Mouse (Mus musculus) stomach, embryonic 14.5 days (tissue): Measurements from ENCODE around the gene Mcm3ap. TPM values are rescaled to one million over a fixed set of nuclear protein-coding genes. Genes with fewer than 3 reads are reported as not detected.
A peak's percentile ranks its signal among the peaks of the same experiment; 100 is the strongest.

Experiments used
- ATAC-seq: fragments of 200-750 bp; cut with Nextera tagmentation; 2 replicates; pipeline ENCODE4 v1.8.0; 2017; ENCODE audit warnings: low read depth, moderate TSS enrichment; ENCODE audit not compliant: insufficient number of reproducible peaks, insufficient read depth, low FRiP score
- H3K27ac ChIP-seq: fragments of 300-500 bp; sonication (generic); 2 replicates; pipeline ENCODE4 v1.5.1; 2014; ENCODE audit warnings: mild to moderate bottlenecking, low read length, moderate library complexity, mixed read lengths
- H3K27me3 ChIP-seq: fragments of 300-500 bp; sonication (generic); 2 replicates; pipeline ENCODE4 v1.6.1; 2014; ENCODE audit warnings: low read length, control low read depth, mixed read lengths; ENCODE audit not compliant: control insufficient read depth, insufficient read depth
- H3K36me3 ChIP-seq: fragments of 300-500 bp; sonication (generic); 2 replicates; pipeline ENCODE4 v1.6.1; 2014; ENCODE audit warnings: mild to moderate bottlenecking, control low read depth, low read length, moderate library complexity, mixed read lengths; ENCODE audit not compliant: control insufficient read depth, insufficient read depth
- H3K4me1 ChIP-seq: fragments of 300-500 bp; sonication (generic); 2 replicates; pipeline ENCODE4 v1.6.1; 2014; ENCODE audit warnings: low read length, control low read depth, mixed read lengths; ENCODE audit not compliant: control insufficient read depth, insufficient read depth
- H3K4me2 ChIP-seq: fragments of 300-500 bp; sonication (generic); replicated peaks from 2 replicates; pipeline ENCODE4 v1.6.1; 2014; ENCODE audit warnings: low read depth, low read length, control low read depth
- H3K4me3 ChIP-seq: fragments of 300-500 bp; sonication (generic); 2 replicates; pipeline ENCODE4 v1.5.1; 2014; ENCODE audit warnings: low read depth, low read length, control low read depth
- H3K9ac ChIP-seq: fragments of 300-500 bp; sonication (generic); replicated peaks from 2 replicates; pipeline ENCODE4 v1.6.1; 2014; ENCODE audit warnings: low read depth, mild to moderate bottlenecking, control low read depth, low read length, moderate library complexity, mixed read lengths
- H3K9me3 ChIP-seq: fragments of 300-500 bp; sonication (generic); 2 replicates; pipeline ENCODE4 v1.6.1; 2016; ENCODE audit warnings: low read depth, low read length, control low read depth; ENCODE audit not compliant: control insufficient read depth
- WGBS: fragments of 180-500 bp; shearing (Covaris S2); extraction: QIAGEN DNeasy Blood & Tissue Kit; methylation state at CpG from one replicate; pipeline ENCODE4 v1.1.7; 2014; 5-methylcytosine and 5-hydroxymethylcytosine counted together
- polyA plus RNA-seq: library from polyadenylated mRNA; unstranded; fragments of >200 nt; fragmentation: Nextera tagmentation; extraction: Ambion mirVana; gene quantifications from 2 replicates; pipeline ENCODE4 v1.2.1, GENCODE M21; 2014

Mcm3ap gene
- polyA plus RNA-seq = 64.6 and 68.5 TPM in 2 replicates

DNA sequence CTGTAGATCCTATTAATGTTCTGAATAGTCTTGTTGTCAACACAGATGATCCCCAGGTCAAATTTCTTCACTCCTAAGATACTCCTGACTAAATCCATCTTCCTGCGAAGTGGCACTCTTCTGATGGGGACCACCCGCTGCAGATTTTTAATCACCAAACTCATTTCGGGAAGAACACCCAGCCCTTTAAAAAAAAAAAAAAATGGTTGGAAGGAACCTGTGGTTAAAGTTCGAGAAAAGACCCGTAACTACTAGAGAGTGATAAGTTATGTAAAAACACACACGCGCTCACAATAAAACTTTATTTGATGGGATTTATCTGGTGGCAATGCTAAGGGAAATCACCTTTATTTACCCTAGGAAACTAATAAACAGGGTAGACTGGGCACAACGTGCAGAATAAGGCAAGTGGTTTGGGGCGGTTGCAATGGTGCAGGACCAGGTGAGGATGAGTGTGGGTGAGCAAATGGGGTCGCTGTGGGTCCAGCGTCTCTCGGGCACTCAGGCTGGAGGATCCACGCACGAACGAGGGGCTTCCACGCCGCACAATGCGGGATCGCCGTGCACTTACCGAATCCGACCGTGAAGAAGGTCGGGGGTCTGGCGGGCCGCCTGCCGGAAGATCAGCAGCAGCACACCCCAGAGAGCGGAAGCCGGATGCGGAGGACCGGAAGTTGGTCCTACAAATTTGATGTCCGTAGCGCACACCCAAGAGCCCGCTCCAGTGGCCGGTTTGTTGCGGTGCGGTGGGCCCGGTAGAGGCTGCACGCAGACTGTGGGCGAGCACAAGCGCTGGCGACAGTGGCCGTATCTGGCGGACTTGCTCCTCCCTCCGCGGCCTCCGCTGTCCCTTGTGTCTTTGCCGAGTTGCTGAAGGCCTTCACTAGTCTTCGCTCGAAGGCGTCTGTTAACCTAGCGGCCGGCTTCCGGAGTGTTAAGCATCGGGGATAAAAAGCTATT is at the start of gene Mcm3ap, which contains the start of gene Ybey:
Gene Mcm3ap (plus strand): TSS at position 725 of the 960 bp plus-strand sequence.
Gene Ybey (minus strand): TSS at position 912 of the 960 bp plus-strand sequence.
- H3K4me1 ChIP-seq = no peaks in the 10 kb centered on the region; the same call in 1 of the 2 replicates
- ATAC-seq = peak; percentile 94
- H3K4me3 ChIP-seq = peak within 1 kb of the TSS; percentile 66
- no peaks in the 10 kb centered on the region for H3K27me3 ChIP-seq
- 1% methylated on average over 55 of the region's 55 CpGs for WGBS
- H3K4me2 ChIP-seq = peak within 1 kb of the TSS; percentile 57
- H3K27ac ChIP-seq = peak within 1 kb of the TSS; percentile 76; the same call in 1 of the 2 replicates
- H3K36me3 ChIP-seq = peaks cover 1% of the 10 kb centered on the region
- H3K9ac ChIP-seq = peak within 1 kb of the TSS; percentile 64
- no peaks in the 10 kb centered on the region for H3K9me3 ChIP-seq

DNA sequence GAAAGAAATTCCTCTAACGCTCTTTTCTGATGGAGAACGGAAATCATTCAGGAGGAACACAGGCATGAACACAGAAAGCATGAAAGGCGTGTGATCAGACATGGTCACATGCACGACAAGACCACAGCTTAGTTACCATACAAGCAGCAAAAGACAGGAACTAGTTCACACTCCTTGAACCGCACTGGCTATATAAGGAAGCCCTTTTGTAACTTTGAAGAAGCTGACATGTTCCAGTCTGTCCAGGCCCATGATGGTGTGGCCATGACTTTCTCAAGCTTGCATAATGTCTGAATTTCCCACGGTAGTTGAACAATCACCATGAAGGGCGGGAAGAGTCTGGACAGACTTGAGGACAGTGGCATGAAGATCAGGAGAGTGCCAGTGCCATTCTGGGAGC is 43.1 kb upstream of the Mcm3ap start:
- WGBS = 95% methylated on average over 7 of the region's 7 CpGs
- no peak for ATAC-seq
- H3K4me3 ChIP-seq = no peak overlapping the region
- no peaks in the 10 kb centered on the region for H3K4me1 ChIP-seq
- H3K9ac ChIP-seq = no peak overlapping the region
- no peaks in the 10 kb centered on the region for H3K27me3 ChIP-seq
- no peaks in the 10 kb centered on the region for H3K9me3 ChIP-seq
- no peak overlapping the region for H3K27ac ChIP-seq
- peaks cover 77% of the 10 kb centered on the region for H3K36me3 ChIP-seq
- no peak overlapping the region for H3K4me2 ChIP-seq

DNA sequence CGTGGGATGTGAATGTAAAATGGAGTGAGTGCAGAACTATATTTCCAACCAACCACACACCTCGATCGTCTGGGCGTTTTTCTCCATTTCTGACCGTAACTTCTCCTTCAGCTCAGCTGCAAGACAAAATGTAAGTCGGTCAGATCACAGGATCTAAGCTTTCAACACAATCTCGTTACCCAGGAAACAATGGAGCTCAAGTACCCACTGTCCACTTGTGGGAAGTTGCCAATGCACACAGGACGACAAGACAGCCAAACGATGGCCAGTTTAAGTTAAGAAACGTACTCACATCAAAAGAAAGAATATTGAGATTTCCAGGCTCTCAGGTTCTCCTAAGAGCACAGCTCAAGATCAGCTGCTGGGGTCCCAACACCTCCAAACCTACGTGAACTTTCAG is 34.8 kb upstream of the Mcm3ap start:
- Histone ChIP-seq H3K9me3 (no peaks in the 10 kb centered on the region), H3K9ac (no peak overlapping the region), H3K4me1 (no peaks in the 10 kb centered on the region), H3K27me3 (no peaks in the 10 kb centered on the region), H3K27ac (no peak overlapping the region), H3K36me3 (peaks cover 77% of the 10 kb centered on the region), H3K4me3 (no peak overlapping the region), H3K4me2 (no peak overlapping the region)
- 91% methylated on average over 11 of the region's 11 CpGs for WGBS
- no peak for ATAC-seq

DNA sequence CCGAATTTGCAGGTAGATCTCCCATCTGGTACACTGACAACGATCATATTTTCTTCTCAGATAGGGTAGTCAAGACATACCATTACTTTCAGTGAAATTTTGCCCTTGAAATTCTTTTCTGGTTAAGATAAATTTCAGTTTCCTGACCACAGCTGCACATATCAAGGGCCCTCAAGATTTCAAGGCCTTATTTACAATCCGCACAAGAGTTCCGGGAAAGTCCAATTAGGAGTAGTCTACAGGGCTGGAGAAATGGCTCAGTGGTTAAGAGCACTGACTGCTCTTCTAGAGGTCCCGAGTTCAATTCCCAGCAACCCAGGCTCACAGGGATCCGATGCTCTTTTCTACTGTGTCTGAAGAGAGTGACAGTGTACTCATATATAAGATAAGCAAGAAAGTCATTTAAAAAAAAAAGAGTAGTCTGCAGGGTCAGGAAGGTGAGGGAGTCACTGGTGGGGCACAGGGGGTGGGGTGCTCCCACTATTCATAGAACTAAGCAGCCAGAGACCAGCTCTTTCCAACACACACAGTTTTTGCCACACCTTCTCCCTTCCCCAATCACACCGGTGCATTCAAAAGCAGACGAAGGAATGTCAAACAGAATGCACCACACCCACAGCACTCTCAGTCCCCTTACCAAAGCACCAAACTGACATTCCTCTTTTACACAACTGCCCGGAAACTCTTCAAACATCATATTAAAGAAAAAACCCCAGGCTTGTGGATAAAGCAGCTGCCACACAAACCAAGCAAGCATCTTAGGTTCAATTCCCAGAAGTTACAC is 29.4 kb upstream of the Mcm3ap start:
- Histone ChIP-seq H3K27ac (no peak overlapping the region; the same call in 1 of the 2 replicates), H3K9ac (no peak overlapping the region), H3K9me3 (no peaks in the 10 kb centered on the region), H3K27me3 (no peaks in the 10 kb centered on the region), H3K4me1 (no peaks in the 10 kb centered on the region), H3K4me3 (no peak overlapping the region), H3K36me3 (peaks cover 27% of the 10 kb centered on the region), H3K4me2 (no peak overlapping the region)
- no peak for ATAC-seq
- 76% methylated on average over 9 of the region's 9 CpGs for WGBS

- 93% methylated on average over 17 of the region's 17 CpGs for WGBS
- Histone ChIP-seq H3K27ac (no peak within 1 kb of the TSS; the same call in 1 of the 2 replicates), H3K9me3 (no peaks in the 10 kb centered on the region), H3K4me1 (no peaks in the 10 kb centered on the region), H3K4me3 (no peak within 1 kb of the TSS), H3K36me3 (peaks cover 17% of the 10 kb centered on the region), H3K4me2 (no peak within 1 kb of the TSS), H3K27me3 (no peaks in the 10 kb centered on the region), H3K9ac (no peak within 1 kb of the TSS)
- ATAC-seq = no peak
Observed at GRCm38 (mm10) chr10:76440281-76440680, 28.4 kb upstream of the Mcm3ap start, which contains the start of gene AC141477.1. AC141477.1 (minus strand) TSS chr10:76440444.

- H3K36me3 ChIP-seq = peaks cover 6% of the 10 kb centered on the region; the same call in 1 of the 2 replicates
- peak; percentile 98 for ATAC-seq
- no peaks in the 10 kb centered on the region for H3K27me3 ChIP-seq
- H3K27ac ChIP-seq = peak within 1 kb of the TSS; percentile 97
- H3K9me3 ChIP-seq = no peaks in the 10 kb centered on the region
- WGBS = under 1% methylated on average over 78 of the region's 78 CpGs
- peak within 1 kb of the TSS; percentile 91 for H3K4me3 ChIP-seq
- H3K9ac ChIP-seq = peak within 1 kb of the TSS; percentile 78
- peak within 1 kb of the TSS; percentile 62 for H3K4me2 ChIP-seq
- no peaks in the 10 kb centered on the region for H3K4me1 ChIP-seq
Observed at GRCm38 (mm10) chr10:76442178-76443088, 26.3 kb upstream of the Mcm3ap start, which contains the start of gene Pcnt. Pcnt (minus strand) TSS chr10:76442786.

GRCm38 (mm10) chr10:76445996-76446681 is 22.6 kb upstream of the Mcm3ap start:
- Histone ChIP-seq H3K4me3 (no peak overlapping the region), H3K36me3 (no peaks in the 10 kb centered on the region), H3K4me1 (no peaks in the 10 kb centered on the region), H3K9ac (no peak overlapping the region), H3K27me3 (no peaks in the 10 kb centered on the region), H3K9me3 (no peaks in the 10 kb centered on the region), H3K27ac (no peak overlapping the region), H3K4me2 (no peak overlapping the region)
- WGBS = 72% methylated on average over 4 of the region's 4 CpGs
- no peak for ATAC-seq
